Mouse (Mus musculus): ENCODE data around the gene Ubash3b.

DNA sequence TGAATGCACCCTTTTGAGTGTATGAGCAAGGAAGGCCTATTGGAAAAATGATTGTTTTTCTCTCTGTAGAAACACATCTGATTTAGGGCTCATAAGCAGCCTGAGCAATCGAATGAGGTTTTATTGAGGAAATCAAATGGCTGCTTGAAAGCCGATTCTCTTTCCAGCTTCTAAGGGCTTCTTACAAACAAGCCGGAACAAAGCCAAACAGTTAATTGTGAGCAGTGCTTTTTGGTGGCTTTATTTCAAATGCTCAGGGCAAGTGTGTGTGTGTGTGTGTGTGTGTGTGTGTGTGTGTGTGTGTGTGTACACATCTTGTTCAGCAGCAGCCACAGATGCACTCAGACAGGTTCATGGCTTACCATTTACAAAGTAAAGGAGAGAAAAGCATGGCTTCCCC is 200.1 kb downstream of the Ubash3b start:
- no peak for TF ChIP-seq CTCF (IDR thresholded peaks at IDR 0.05; ENCODE audit: low read depth, low read length)
- no peak for TF ChIP-seq POLR2A (IDR thresholded peaks at IDR 0.05; ENCODE audit: insufficient read depth, low read length)
- TF ChIP-seq EP300 (IDR thresholded peaks at IDR 0.05; ENCODE audit: insufficient read depth, low read depth, low read length) = no peak
